Mouse (Mus musculus) testis, adult 2 months (tissue): Measurements from ENCODE around the gene Lzts3. TPM values are rescaled to one million over a fixed set of nuclear protein-coding genes. Genes with fewer than 3 reads are reported as not detected.

Experiments
- H3K27ac ChIP-seq: fragments of 200-500 bp; 2 replicates; pipeline ENCODE4 v1.5.1; 2012; ENCODE audit warnings: low read depth, low read length; ENCODE audit not compliant: control insufficient read depth, insufficient read depth
- H3K27me3 ChIP-seq: fragments of 200-500 bp; 2 replicates; pipeline ENCODE4 v1.6.1; 2012; ENCODE audit warnings: mild to moderate bottlenecking, low read length, moderate library complexity; ENCODE audit not compliant: control insufficient read depth, insufficient read depth
- H3K36me3 ChIP-seq: fragments of 200-500 bp; 2 replicates; pipeline ENCODE4 v1.6.1; 2012; ENCODE audit warnings: mild to moderate bottlenecking, low read length; ENCODE audit not compliant: control insufficient read depth, insufficient read depth
- H3K4me1 ChIP-seq: fragments of 200-500 bp; 2 replicates; pipeline ENCODE4 v1.6.1; 2012; ENCODE audit warnings: low read length; ENCODE audit not compliant: control insufficient read depth, insufficient read depth
- H3K4me3 ChIP-seq: fragments of 200-500 bp; 2 replicates; pipeline ENCODE4 v1.5.1; 2012; ENCODE audit warnings: low read depth, mild to moderate bottlenecking, low read length, moderate library complexity, mixed read lengths; ENCODE audit not compliant: control insufficient read depth
- CTCF ChIP-seq: fragments of 200-500 bp; IDR thresholded peaks from 2 replicates; pipeline ENCODE4 v1.5.1; 2012; ENCODE audit warnings: low read depth, mild to moderate bottlenecking, inconsistent platforms, low read length, moderate library complexity; ENCODE audit not compliant: control insufficient read depth, insufficient read depth, insufficient replicate concordance
- POLR2A ChIP-seq: fragments of 200-500 bp; IDR thresholded peaks from 2 replicates; pipeline ENCODE4 v1.6.1; 2012; ENCODE audit warnings: low read depth, mild to moderate bottlenecking, inconsistent platforms, low read length, moderate library complexity; ENCODE audit not compliant: control insufficient read depth
- polyA plus RNA-seq: library from polyadenylated mRNA; depleted of rRNA; stranded (reverse); fragments of >200 nt; gene quantifications from 2 replicates; pipeline ENCODE4 v1.2.3, GENCODE M21; 2012

Gene Lzts3
- polyA plus RNA-seq, 1 experiment = 4.3 TPM

- Histone ChIP-seq H3K4me1 (peaks cover 12% of the 10 kb centered on the region), H3K27me3 (no peaks in the 10 kb centered on the region), H3K4me3 (peak overlapping the region; percentile 24), H3K27ac (no peak overlapping the region), H3K36me3 (no peaks in the 10 kb centered on the region)
- no peak for TF ChIP-seq CTCF
Measured at GRCm38 (mm10) chr2:130634739-130635411, 7.7 kb downstream of the Lzts3 start.

GRCm38 (mm10) chr2:130634006-130634738, 8.4 kb downstream of the Lzts3 start:
- no peaks in the 10 kb centered on the region for H3K27me3 ChIP-seq
- no peak overlapping the region for H3K27ac ChIP-seq
- H3K4me3 ChIP-seq = no peak overlapping the region
- peaks cover 12% of the 10 kb centered on the region for H3K4me1 ChIP-seq
- TF ChIP-seq CTCF (no peak), POLR2A (no peak)
- H3K36me3 ChIP-seq = no peaks in the 10 kb centered on the region

- H3K4me1 ChIP-seq = peaks cover 14% of the 10 kb centered on the region
- H3K27ac ChIP-seq = no peak overlapping the region
- no peaks in the 10 kb centered on the region for H3K27me3 ChIP-seq
- TF ChIP-seq POLR2A (no peak), CTCF (no peak)
- no peak overlapping the region for H3K4me3 ChIP-seq
- H3K36me3 ChIP-seq = no peaks in the 10 kb centered on the region
Measured at GRCm38 (mm10) chr2:130632887-130633675, 9.5 kb downstream of the Lzts3 start.

GRCm38 (mm10) chr2:130632416-130632815, 10.2 kb downstream of the Lzts3 start:
- peaks cover 11% of the 10 kb centered on the region for H3K4me1 ChIP-seq
- H3K27ac ChIP-seq = no peak overlapping the region
- H3K36me3 ChIP-seq = no peaks in the 10 kb centered on the region
- no peak overlapping the region for H3K4me3 ChIP-seq
- no peaks in the 10 kb centered on the region for H3K27me3 ChIP-seq
- TF ChIP-seq POLR2A (no peak), CTCF (no peak)

GRCm38 (mm10) chr2:130629839-130630203, 12.8 kb downstream of the Lzts3 start, which contains the start of the genes Fastkd5 and Ubox5:
TSS of gene Fastkd5 (minus strand) at chr2:130630027.
TSS of gene Ubox5 (minus strand) at chr2:130630038.
- TF ChIP-seq POLR2A (peak; percentile 61; the same call in 1 of the 2 replicates), CTCF (no peak)
- H3K36me3 ChIP-seq = no peaks in the 10 kb centered on the region; the same call in 1 of the 2 replicates
- peak within 1 kb of the TSS; percentile 98 for H3K4me3 ChIP-seq
- H3K27ac ChIP-seq = peak within 1 kb of the TSS; percentile 77
- no peaks in the 10 kb centered on the region for H3K27me3 ChIP-seq
- peaks cover 10% of the 10 kb centered on the region for H3K4me1 ChIP-seq

- Histone ChIP-seq H3K27ac (peak overlapping the region; percentile 77), H3K4me1 (peaks cover 6% of the 10 kb centered on the region), H3K36me3 (no peaks in the 10 kb centered on the region; the same call in 1 of the 2 replicates), H3K4me3 (peak overlapping the region; percentile 98), H3K27me3 (no peaks in the 10 kb centered on the region)
- TF ChIP-seq CTCF = no peak
- 0 out of 2 replicates have a peak, but pooled peaks have one; percentile 5 for TF ChIP-seq POLR2A
Measured at GRCm38 (mm10) chr2:130629080-130629838, 13.3 kb downstream of the Lzts3 start.
